Mouse (Mus musculus) retina, embryonic 14.5 days (tissue): ENCODE measurements around the gene Erf.
A peak's percentile ranks its signal among the peaks of the same experiment; 100 is the strongest.

ENCODE experiments used
- DNase-seq: peaks from one replicate; pipeline ENCODE4 v3.0.0-alpha.2; 2015; ENCODE audit warnings: low spot score

The Erf gene

DNA sequence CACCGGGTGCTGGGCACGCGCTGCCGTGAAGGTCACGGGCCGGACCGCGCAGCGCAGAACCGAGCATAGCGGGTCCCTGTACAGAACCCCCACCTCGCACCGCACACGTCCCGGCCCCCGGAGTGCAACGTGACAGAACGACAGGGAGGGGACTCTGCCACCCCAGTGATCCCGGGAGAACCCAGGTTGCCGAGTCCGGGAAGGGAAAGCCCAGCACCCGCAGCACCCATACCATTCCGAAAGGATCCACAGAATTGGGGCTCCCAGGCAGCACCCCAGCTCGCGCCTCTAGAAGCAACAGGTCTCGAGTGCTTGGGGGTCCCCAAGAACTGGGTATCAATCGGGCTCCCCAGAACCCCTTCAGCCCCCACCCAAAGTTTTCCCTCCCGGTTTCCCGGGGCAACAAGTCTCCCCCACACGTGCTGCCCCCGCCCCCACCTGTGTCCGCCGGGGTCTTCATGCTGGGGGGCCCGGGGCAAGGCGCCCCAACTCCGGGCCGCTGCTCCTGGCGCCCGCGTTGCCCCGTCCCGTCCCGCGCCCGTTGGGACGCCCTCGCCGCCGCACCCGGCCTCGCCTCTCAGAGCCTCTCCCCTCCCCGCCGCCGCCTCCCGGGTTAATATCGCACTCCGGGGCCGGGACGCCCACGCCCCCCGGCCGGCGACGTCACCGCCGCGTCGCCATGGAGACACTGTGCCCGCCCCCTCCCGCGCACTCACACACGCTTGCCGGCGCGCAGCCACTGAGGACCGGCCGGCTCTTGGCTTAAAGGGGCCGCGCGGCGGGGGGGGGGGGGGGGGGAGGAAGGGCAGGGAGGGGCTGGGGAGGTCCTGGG lies at the start of gene Erf:
TSS of gene Erf (minus strand) at position 621 of the 832 bp plus-strand sequence.
- peak; percentile 91 for DNase-seq

DNA sequence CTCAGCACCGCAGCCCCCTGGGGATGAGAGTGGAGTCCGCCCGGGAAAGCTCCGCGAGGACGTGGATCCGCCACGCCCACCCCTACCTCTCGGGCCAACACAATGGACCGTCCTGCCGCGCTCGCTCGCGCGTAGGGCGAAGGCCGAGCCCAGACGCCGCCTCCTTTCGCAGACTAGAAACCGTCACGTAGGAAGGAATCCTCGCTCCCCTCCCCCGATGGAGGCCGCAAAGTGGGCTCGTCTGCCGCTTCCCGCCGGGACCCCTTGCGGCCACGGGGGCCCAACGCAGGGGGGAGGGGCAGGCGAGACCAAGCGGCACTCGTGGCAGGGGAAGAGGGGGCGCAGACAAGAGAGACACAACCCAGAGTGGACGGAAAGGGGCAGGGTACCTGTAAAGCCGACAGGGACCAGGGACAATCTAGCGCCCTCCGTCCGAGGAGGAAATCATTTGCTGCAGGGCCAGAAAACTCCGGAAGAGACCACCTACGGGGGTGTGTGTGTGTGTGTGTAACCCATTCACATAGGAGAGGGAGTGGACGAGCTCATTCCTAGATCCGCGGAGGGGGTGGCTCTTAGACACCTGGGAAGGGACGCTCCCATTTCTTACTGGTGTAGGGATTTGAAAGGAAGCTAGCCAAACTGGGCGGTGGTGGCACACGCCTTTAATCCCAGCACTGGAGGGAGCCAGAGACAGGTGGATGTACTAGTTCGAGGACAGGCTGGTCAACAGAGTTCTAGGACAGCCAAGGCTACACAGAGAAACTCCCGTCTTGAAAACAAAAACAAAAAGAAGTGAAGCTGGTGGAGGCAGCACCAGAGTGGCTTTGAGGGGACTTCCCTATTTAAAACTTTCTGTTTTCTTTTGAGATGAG lies 47.1 kb upstream of the Erf start, which contains the start of gene Pafah1b3:
TSS of gene Pafah1b3 (minus strand) at position 533 of the 872 bp plus-strand sequence.
- peak; percentile 97 for DNase-seq

DNA sequence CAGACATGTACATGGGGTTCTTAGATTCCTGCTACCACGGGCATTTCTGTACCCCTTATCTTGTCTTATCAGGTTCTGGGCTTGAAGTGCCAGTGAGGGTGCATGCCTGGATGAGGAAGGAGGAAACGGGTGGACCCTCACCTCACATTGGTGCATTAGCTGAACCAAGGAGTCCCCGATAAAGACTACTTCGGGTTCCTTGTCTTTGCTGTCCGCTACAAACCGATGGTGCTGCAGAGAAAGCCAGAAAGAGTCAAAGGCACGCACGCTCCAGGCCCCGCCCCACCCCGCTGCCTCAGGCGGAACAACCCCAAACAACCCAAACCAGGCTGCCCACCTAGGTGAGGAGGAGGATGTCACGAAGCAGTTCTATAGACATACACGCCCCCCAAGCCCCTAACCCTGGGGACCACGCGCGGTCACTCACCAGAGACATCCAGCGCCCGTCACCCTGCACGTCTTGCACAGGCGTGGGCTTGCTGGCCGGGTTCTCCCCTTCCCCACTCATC lies 46.4 kb upstream of the Erf start:
- DNase-seq = no peak

DNA sequence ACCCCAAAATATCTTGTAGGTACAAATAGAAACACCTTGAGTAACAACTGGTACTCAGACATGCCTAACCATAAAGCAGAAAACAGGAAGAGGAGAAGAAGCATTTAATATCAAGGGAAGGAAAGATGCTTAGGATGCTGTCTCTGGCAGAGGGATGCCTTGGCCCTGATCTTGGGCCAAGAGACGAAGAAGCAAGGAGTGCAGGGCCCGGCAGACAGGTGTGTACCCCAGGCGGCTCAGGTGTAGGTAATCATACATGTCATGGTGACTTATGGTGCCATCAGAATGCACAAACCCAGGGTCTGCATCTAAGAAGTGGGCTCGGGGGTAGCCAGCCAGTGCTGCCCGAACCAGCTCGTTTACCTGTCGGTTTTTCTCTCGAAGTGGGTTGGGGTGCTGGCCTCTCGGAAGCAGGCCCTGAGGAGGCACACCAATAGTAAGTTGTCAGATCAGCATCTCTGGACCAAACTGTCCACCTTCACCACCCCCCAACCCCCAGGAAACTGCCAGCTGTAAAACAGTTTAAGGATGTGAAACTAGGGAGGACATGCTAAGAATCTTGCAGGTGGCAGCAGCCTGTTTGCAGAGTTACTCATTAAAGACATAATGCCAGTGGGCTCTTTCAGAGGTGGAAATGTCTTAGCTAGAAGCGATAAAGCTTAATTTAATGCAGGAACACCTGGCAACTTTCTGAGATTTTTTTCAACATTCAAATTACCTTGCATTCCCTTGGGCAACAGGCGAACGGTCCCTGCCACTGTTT lies 44.6 kb upstream of the Erf start:
- DNase-seq = no peak

DNA sequence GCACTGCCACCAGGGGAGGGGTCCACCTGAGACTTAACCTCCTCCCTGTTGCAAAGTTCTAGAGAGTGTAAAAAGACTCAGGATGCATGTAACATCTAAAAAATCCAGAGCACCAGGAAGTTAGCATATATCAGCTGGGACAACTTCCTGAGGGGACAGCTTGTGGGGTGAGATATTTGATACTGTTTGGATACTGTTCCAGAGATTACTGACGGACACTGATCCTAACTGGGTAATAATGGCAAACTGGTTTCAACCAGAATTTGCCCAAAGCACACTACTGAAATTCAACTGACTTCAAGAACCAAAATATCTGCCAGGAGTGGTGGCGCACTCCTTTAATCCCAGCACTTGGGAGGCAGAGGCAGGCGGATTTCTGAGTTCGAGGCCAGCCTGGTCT lies 43.9 kb upstream of the Erf start:
- DNase-seq = no peak

DNA sequence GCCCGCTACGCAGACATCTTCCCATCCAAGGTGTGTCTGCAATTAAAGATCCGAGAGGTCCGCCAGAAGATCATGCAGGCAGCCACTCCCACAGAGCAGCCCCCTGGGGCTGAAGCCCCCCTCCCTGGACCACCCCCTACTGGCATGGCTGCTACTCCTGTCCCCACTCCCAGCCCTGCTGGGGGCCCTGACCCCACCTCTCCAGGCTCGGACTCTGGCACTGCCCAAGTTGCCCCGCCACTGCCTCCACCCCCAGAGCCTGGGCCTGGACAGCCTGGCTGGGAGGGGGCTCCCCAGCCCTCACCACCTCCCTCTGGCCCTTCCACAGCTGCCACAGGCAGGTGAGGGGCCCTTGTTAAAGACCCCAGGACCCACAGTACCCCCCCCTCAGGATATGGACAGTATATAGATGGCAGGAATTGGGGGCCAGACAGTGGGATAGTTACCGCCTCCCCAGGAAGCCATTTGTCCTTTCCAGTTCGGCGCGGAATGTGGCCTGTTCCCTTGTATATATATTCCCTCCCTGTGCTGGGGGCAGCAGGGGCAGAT lies 42.7 kb upstream of the Erf start:
- DNase-seq = no peak

DNA sequence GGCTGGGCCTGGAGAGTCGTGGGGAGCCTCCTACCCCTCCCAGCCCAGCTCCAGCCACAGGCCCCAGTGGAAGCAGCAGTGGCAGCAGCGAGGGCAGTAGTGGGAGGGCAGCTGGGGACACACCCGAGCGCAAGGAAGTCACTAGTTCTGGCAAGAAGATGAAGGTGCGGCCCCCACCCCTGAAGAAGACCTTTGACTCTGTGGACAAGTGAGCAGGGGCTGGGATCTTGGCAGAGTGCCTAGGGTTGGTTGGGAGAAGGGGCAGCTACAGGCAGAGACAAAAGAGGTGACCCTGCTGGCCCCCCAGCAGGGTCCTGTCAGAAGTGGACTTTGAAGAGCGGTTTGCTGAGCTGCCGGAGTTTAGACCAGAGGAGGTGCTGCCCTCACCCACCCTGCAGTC lies 41.5 kb upstream of the Erf start:
- no peak for DNase-seq

DNA sequence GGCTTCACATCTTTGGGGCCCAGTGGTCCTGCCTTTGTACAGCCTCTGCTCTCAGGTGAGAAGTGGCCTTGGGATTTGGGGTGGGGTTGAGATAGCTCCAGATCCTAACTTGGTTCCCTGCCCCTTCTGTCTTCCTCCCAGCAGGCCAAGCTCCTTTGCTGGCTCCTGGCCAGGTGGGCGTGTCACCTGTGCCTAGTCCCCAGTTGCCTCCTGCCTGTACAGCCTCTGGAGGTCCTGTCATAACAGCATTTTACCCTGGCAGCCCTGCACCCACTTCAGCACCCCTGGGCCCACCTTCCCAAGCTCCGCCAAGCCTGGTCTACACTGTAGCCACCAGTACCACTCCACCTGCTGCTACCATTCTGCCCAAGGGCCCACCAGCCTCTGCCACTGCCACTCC lies 40.4 kb upstream of the Erf start:
- no peak for DNase-seq

DNA sequence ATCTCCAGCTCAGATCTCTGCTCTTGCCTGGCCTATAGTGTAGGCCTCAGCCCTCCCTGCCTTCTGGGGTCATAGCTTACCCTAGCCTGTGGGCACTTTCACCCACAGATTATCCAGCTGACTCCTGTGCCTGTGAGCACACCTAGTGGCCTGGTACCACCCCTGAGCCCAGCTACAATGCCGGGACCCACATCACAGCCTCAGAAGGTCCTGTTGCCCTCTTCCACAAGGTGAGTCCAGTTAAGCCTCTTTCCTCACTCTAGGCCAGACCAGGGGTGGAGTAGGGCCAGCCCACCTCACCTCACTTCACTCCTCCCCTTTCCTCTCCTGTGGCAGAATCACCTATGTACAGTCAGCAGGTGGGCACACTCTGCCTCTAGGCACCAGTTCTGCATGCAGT lies 39.9 kb upstream of the Erf start:
- DNase-seq = no peak

DNA sequence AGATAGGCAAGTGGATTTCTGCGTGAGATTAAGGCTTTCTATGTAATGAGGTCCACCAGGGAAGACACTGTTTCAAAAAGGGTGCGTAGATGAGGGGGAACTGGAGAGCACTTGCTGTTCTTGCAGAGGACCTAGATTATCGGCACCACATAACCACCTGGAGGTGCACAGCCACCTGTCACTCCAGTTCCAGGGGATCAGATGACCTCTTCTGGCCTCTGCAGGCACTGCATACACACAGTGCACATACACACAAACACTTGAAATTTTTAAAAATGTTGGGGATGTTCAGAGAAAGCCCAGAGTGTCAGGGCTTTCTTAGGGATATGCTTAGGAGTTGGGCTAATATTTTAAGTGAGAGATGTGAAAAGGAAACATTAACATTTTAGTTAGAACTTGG lies 39.4 kb upstream of the Erf start:
- DNase-seq = no peak

DNA sequence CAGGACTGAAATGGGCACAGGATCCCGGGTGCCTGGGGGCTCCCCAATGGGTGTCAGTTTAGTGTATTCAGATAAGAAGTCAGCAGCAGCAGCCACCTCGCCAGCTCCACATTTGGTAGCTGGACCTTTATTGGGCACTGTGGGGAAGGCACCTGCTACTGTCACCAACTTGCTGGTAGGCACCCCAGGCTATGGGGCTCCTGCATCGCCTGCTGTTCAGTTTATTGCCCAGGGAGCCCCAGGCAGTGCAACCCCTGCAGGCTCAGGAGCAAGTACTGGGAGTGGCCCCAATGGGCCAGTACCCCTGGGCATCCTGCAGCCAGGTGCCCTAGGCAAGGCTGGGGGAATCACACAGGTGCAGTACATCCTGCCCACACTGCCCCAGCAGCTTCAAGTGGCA lies 38.2 kb upstream of the Erf start:
- no peak for DNase-seq

DNA sequence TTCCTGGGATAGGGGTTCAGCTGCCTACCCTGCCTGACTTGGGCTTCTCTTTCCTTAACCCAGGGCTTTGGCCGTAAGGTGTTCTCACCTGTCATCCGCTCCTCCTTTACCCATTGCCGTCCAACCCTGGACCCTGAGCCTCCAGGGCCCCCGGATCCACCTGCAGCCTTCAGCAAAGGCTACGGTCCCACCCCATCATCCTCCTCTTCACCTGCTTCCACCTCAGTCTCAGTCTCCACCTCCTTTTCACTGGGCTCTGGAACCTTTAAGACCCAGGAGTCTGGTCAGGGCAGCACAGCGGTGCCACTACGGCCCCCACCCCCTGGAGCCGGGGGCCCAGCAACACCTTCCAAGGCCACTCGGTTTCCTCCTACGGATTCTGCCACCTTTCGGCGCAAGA lies 37.5 kb upstream of the Erf start:
- DNase-seq = no peak

DNA sequence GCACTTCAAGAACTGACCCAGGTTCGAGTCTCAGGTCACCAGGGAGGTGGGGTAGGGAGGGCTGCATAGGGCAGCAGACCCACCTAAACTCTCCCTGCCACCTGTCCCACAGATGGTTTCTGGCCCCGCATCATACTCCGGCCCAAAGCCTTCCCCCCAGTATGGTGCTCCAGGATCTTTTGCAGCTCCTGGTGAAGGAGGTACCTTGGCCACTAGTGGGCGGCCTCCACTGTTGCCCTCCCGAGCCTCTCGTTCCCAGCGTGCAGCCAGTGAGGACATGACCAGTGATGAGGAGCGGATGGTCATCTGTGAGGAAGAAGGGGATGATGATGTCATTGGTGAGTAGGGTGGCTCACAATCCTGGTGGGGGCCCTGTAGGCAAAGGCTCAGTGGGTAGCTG lies 36.4 kb upstream of the Erf start:
- no peak for DNase-seq

DNA sequence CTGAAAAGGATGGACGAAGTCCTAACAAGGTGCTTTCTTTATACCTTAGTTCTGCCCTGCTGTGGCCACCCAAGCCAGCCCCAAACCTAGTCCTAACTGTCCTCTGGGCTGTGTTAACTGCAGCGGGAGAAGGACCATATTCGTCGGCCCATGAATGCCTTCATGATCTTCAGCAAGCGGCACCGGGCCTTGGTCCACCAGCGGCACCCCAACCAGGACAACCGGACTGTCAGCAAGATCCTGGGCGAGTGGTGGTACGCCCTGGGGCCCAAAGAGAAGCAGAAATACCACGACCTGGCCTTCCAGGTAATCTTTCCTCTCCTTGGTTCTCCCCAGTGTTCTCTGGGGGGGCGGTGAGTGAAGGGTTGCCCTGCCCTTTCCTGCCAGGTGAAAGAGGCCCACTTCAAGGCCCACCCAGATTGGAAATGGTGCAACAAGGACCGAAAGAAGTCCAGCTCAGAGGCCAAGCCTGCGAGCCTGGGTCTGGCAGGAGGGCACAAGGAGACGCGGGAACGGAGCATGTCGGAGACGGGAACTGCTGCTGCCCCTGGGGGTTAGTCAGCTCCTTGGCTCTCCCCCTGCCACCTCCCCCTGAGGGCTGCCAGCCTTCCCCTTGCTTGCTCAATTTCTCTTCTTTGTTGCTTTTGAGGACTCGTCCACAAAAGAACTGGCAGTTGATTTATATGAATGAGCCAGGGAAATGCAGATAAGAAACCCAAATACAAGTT lies 35.1 kb upstream of the Erf start:
- DNase-seq = no peak

DNA sequence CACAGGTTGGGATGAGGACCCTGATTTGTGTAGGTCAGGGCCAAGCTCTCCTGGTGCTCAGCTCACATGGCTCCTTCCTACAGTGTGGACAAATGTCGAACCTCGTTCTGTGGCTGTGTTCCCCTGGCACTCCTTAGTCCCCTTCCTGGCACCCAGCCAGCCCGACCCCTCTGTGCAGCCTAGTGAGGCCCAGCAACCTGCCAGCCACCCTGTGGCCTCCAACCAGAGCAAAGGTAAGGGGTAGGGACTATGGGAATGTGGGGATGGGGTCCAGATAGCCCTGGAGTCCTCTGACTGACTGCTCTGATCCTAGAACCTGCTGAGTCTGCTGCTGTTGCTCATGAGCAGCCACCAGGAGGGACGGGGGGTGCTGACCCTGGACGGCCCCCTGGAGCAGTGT lies 34.2 kb upstream of the Erf start:
- DNase-seq = no peak

DNA sequence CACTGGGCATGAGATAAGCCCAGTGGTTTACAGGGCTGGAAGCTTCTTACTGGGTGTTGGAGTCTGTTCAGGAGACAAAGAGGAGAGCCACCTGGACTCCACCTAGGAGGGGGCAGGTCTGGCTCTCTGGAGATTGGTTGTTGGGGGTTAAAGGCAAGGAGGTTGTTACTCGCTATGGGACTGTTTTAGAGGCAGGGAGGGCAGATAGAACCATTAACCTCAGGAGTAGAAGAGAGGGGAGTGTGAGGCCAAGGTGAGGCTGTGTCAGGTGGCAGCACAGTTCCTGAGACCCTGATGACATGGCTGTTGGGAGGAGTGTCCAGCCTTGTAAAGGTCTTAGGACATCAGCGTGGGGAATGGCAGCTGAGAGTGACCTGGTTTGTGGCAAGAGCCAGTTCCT lies 33.6 kb upstream of the Erf start:
- no peak for DNase-seq

DNA sequence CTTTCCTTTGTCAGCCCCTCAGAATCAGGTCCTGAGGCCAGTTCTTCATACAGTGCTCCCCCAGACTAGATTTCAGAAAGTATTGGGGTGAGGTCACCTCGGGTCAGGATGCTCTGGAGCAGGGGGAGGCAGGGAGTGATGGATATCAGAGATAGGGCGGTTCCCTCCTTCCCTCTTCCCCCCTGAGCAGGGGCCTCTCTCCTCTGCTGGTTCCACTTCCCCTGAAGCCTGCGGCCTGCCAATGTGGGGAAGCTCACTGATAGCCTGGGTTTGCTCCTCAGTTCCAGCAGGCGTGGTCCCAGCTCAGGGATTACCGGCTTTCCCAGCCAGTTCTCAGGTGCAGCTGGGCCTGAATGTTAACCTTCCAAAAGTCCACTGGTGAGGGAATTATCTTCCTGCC lies 33.1 kb upstream of the Erf start:
- no peak for DNase-seq

DNA sequence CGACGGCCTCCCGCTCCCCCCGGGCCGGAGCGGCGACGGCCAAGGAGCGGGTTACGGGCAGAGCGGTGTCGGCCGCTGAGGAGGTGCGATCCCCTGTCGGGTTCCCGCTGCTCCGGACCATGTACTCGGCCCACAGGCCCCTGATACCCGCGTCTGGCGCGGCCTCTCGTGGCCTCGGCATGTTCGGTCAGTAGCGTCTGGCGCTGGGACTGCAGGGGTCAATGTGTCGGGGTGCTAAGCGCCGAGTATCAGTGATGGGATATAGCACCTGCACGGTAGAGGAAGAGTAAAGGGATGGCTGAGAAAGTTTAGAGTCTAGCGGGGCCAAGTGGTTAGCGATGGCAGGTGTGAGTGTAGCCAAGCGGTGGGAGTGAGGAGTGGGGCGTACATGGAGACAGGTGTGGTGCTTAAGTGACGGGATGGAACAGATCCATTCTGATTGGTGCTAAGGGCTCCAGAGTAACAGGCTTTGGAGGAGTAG lies 32.2 kb upstream of the Erf start:
- peak; percentile 57 for DNase-seq

DNA sequence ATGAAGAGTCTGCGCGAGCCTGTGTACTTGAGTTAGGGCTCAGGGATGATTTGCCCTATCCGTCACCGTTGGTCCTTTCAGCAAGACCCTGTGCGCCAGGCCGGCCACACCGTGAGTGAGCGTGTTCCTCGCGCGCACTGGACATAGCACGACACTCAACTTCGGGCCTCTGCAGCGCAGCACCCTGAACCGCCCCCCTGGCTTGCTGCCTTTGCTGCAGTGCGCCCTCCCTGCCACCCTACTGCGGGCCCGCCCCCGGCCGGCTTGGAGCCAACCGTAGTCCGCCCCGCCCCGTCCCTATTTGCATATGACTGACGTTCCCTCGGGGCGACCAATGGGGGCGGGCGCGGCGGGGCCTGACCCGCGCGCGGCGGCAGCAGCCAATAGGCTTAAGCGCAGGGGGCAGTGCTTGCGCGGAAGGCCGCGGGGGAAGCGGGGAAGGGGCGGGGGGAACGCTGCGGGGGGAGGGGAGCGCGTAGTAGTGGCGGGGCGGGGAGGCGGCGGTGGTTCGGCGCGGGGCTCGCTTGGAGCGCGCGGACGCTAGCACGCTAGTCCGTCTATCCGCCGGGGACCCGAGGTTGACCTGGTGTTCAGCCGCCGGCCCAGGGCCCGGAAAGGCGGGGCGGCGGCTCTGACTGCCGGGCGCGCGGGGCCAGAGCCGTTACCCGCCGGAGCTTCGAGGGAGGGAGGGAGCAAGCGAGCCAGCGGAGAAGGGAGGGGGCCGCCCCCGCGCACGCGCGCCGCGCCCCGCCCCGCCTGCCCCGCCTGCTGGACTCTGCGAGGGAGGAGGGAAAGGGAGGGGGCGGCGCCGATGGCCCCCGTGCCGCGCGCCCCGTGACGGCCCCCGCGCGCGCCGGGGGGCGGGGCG lies 31.4 kb upstream of the Erf start:
- DNase-seq = peak; percentile 96

DNA sequence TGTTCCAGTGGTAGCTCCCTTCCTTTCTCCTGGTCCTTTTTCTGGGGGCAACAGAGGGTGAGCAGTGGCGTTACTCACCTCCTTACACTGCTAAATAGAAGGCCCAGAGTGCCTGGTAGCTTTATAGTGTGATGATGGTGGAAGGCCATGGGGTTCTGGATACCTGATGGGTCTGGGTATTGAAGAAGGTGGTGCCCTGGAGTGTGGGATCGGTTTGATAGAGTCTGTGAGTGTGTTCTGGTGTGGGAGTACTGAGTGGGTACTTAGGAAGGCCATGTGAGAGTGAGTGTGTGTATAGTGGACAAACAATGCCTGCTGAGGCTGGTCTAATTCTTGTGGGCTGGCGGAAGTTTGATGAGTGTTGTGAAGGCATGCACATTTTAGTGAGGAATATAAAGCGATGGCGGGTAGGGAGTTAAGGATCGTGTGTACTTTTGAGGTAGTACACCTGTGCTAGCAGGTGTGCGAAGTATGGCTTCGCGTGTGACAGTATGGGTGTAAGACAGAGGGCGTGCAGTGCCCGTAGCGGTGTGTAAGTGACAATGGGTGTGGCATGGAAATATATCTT lies 30.7 kb upstream of the Erf start:
- no peak for DNase-seq
